In the genomic region with DNA sequence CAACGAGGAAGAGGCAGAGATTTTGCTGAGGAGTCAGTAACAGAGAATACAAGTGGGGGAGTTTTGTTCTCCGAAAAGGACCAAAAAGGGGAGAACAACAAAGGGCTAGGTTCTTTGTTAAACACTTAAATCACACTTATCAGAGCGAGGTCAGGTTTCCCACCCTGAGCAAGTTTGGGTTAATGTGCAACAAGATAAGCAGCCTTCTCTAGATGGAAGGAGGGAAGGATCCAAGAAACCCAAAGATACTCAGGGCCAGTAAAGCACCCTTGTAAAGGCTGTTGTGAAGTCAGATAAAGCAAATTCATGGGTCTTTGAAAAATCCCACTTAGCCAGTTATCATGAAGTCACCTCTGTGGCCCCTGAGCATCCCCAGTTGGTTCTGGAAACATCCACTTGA, we compare ENCODE assay signal across 23 mouse cellular contexts.
"Had no signal": no experiment of that assay in that cellular context is flagged by ENCODE, and none has a peak within 500 bp of the region (broad histone marks: within the 10 kb centered on the region; RNA-seq: fewer than 3 reads in every experiment).

No protein-coding gene starts in this region.

- H3K36me3 ChIP-seq: intestine, embryonic 15.5 days; neural tube, embryonic 12.5 days; neural tube, embryonic 15.5 days; stomach, embryonic 15.5 days had no signal

- ATAC-seq: intestine, embryonic 15.5 days; lung, postnatal 0 days had no signal

- H3K4me3 ChIP-seq: intestine, embryonic 15.5 days; layer of hippocampus, adult 2 months; limb, embryonic 12.5 days; limb, embryonic 15.5 days; megakaryocyte, embryonic 14.5 days; neural tube, embryonic 12.5 days; neural tube, embryonic 15.5 days; stomach, embryonic 15.5 days had no signal

- H3K4me2 ChIP-seq: intestine, embryonic 15.5 days; limb, embryonic 12.5 days; limb, embryonic 15.5 days; lung, embryonic 14.5 days; midbrain, embryonic 11.5 days; neural tube, embryonic 12.5 days; neural tube, embryonic 15.5 days; stomach, embryonic 15.5 days had no signal

- H3K4me1 ChIP-seq: limb, embryonic 12.5 days; limb, embryonic 15.5 days; neural tube, embryonic 12.5 days; neural tube, embryonic 15.5 days; stomach, embryonic 15.5 days had no signal

- H3K9ac ChIP-seq: intestine, embryonic 15.5 days; limb, embryonic 12.5 days; limb, embryonic 15.5 days; lung, embryonic 14.5 days; neural tube, embryonic 12.5 days; neural tube, embryonic 15.5 days; stomach, embryonic 15.5 days had no signal

- H3K9me3 ChIP-seq: intestine, embryonic 15.5 days; limb, embryonic 12.5 days; limb, embryonic 15.5 days; megakaryocyte, embryonic 14.5 days; neural tube, embryonic 12.5 days; neural tube, embryonic 15.5 days; stomach, embryonic 15.5 days had no signal

- DNase-seq: kidney, adult 11 months; kidney, adult 9 months; kidney, postnatal 25 days; layer of hippocampus, adult 9-11 months; left cerebral cortex, postnatal 4 days; lung, embryonic 14.5 days; midbrain, embryonic 14.5 days; right cerebral cortex, adult 18-20 months; right cerebral cortex, postnatal 14 days; spleen, adult 18-20 months; thymus, postnatal 25 days had no signal

- H3K27ac ChIP-seq: intestine, embryonic 15.5 days; kidney, postnatal 0 days; layer of hippocampus, adult 2 months; limb, embryonic 12.5 days; limb, embryonic 15.5 days; macrophage; neural tube, embryonic 12.5 days; neural tube, embryonic 15.5 days; stomach, embryonic 15.5 days had no signal

- H3K27me3 ChIP-seq: intestine, embryonic 15.5 days; limb, embryonic 12.5 days; limb, embryonic 15.5 days; megakaryocyte, embryonic 14.5 days; neural tube, embryonic 12.5 days; neural tube, embryonic 15.5 days; stomach, embryonic 15.5 days had no signal
